Mouse (Mus musculus): ENCODE measurements around the gene Cnksr3.

DNA sequence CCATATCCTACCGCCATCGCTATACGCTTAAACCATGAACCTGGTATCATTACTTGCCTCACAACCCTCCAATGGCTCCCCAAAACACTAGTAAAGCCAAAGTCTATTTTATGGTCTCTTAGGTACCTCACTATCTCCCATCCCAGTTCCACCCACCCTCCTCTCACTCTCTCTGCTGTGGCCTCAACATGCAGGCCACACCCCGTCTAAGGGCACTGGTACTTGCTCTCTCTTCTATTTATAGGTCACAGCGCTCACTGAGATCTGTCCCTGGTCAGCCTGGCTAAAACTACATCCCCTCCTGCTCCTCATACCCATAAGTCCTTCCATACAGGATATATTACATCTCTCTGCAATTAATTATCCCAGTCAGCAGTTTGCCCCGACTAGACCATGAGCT lies 16.1 kb downstream of the Cnksr3 start:
- TF ChIP-seq CTCF (IDR thresholded peaks at IDR 0.05) (no peak), EP300 (IDR thresholded peaks at IDR 0.05) (no peak)

All from lung, postnatal 0 days (tissue).